8 mouse cellular contexts compared by ENCODE assay signal in genomic region chr17:21531621-21532020, GRCm38 (mm10). TPM values are rescaled to one million over a fixed set of nuclear protein-coding genes. Genes with fewer than 3 reads are reported as not detected.
DNase-seq lines count a peak whose midpoint lies in the region; ATAC-seq and TF ChIP-seq lines count a peak whose summit lies in the region.

No protein-coding gene starts in this region.

- no peaks in the 10 kb centered on the region for H3K9me3 ChIP-seq in heart, embryonic 16.5 days (replicated peaks; ENCODE audit: control insufficient read depth, low read length)
- no peaks in the 10 kb centered on the region for H3K9me3 ChIP-seq in liver, embryonic 12.5 days (replicated peaks)

- TF ChIP-seq POLR2A in testis, adult 2 months (IDR thresholded peaks at IDR 0.05; ENCODE audit: control insufficient read depth, low read depth, low read length): no peak

- no peaks in the 10 kb centered on the region for H3K27me3 ChIP-seq in testis, adult 2 months (ENCODE audit: control insufficient read depth, insufficient read depth, low read length)
- H3K27me3 ChIP-seq in heart, embryonic 16.5 days (ENCODE audit: control insufficient read depth, insufficient read depth, low read length): no peaks in the 10 kb centered on the region
- H3K27me3 ChIP-seq in liver, embryonic 12.5 days (replicated peaks): no peaks in the 10 kb centered on the region

- peak overlapping the region; percentile 61 for H3K4me2 ChIP-seq in heart, embryonic 16.5 days (ENCODE audit: low read depth, low read length)
- peak overlapping the region; percentile 92 for H3K4me2 ChIP-seq in liver, embryonic 12.5 days

- peak overlapping the region; percentile 94 for H3K9ac ChIP-seq in heart, embryonic 16.5 days (ENCODE audit: low read length)
- H3K9ac ChIP-seq in liver, embryonic 12.5 days: peak overlapping the region; percentile 82

- ATAC-seq in heart, embryonic 16.5 days (replicated peaks; ENCODE audit: extremely low read depth, insufficient read depth, low FRiP score): no peak
- no peak for ATAC-seq in liver, embryonic 12.5 days

- H3K4me3 ChIP-seq in testis, adult 2 months (ENCODE audit: control insufficient read depth, low read depth, low read length): peak overlapping the region; percentile 82
- peak overlapping the region; percentile 77 for H3K4me3 ChIP-seq in heart, embryonic 16.5 days (ENCODE audit: low read length)
- H3K4me3 ChIP-seq in liver, embryonic 12.5 days: peak overlapping the region; percentile 70

- peak overlapping the region; percentile 79 for H3K27ac ChIP-seq in testis, adult 2 months (ENCODE audit: control insufficient read depth, insufficient read depth, low read depth, low read length)
- H3K27ac ChIP-seq in heart, embryonic 16.5 days (ENCODE audit: low read length): peak overlapping the region; percentile 98
- H3K27ac ChIP-seq in liver, embryonic 12.5 days: peak overlapping the region; percentile 81

- peaks cover 10% of the 10 kb centered on the region for H3K4me1 ChIP-seq in testis, adult 2 months (ENCODE audit: control insufficient read depth, insufficient read depth, low read length)
- H3K4me1 ChIP-seq in heart, embryonic 16.5 days (ENCODE audit: control insufficient read depth, insufficient read depth, low read length): peaks cover 20% of the 10 kb centered on the region
- peaks cover 42% of the 10 kb centered on the region for H3K4me1 ChIP-seq in liver, embryonic 12.5 days

- DNase-seq in cerebellum, adult 18-20 months: peak; percentile 21 to 40
- DNase-seq in cerebellum, adult 9-10 months: no peak
- DNase-seq in testis, postnatal 14 days (ENCODE audit: low spot score): no peak
- peak; percentile 14 for DNase-seq in right cerebral cortex, postnatal 25 days
- no peak for DNase-seq in spleen, postnatal 36 days (ENCODE audit: low spot score in 2 of 2)

- WGBS in heart, embryonic 16.5 days: 56% methylated on average over 5 of the region's 5 CpGs
- WGBS in liver, embryonic 12.5 days (ENCODE audit: insufficient replicate concordance): 67% methylated on average over 5 of the region's 5 CpGs

- H3K36me3 ChIP-seq in testis, adult 2 months (ENCODE audit: control insufficient read depth, insufficient read depth, low read length): no peaks in the 10 kb centered on the region
- no peaks in the 10 kb centered on the region for H3K36me3 ChIP-seq in heart, embryonic 16.5 days (ENCODE audit: control insufficient read depth, insufficient read depth)
- no peaks in the 10 kb centered on the region for H3K36me3 ChIP-seq in liver, embryonic 12.5 days

- TF ChIP-seq CTCF in testis, adult 2 months (IDR thresholded peaks at IDR 0.05; ENCODE audit: control insufficient read depth, insufficient read depth, insufficient replicate concordance, low read depth, low read length): no peak

RNA-seq across cellular contexts. Expression of gene Zfp52, which starts 3.7 kb away (rescaled TPM):
- 0.13 and 0.31 TPM in 2 replicates for polyA plus RNA-seq in testis, adult 2 months (2012; rRNA removed)
- polyA plus RNA-seq in heart, embryonic 16.5 days (2015; fragmentation: Nextera tagmentation; extraction: Ambion mirVana): 4.3 and 4.9 TPM in 2 replicates
- 1.4 and 1.5 TPM in 2 replicates for polyA plus RNA-seq in liver, embryonic 12.5 days (2016; fragmentation: Nextera tagmentation; extraction: Ambion mirVana)

RNA-seq across cellular contexts. Expression of gene Zfp948, which starts 35.2 kb away (rescaled TPM):
- 0.47 TPM in 2 replicates for polyA plus RNA-seq in testis, adult 2 months (2012; rRNA removed)
- 10.9 and 13.2 TPM in 2 replicates for polyA plus RNA-seq in heart, embryonic 16.5 days (2015; fragmentation: Nextera tagmentation; extraction: Ambion mirVana)
- 7.5 TPM in 2 replicates for polyA plus RNA-seq in liver, embryonic 12.5 days (2016; fragmentation: Nextera tagmentation; extraction: Ambion mirVana)

RNA-seq across cellular contexts. Expression of gene Zfp53, which starts 42.8 kb away (rescaled TPM):
- polyA plus RNA-seq in testis, adult 2 months (2012; rRNA removed): 0.23 and 0.48 TPM in 2 replicates
- 5.6 and 6.9 TPM in 2 replicates for polyA plus RNA-seq in heart, embryonic 16.5 days (2015; fragmentation: Nextera tagmentation; extraction: Ambion mirVana)
- 4.1 TPM in 2 replicates for polyA plus RNA-seq in liver, embryonic 12.5 days (2016; fragmentation: Nextera tagmentation; extraction: Ambion mirVana)

Comparison
In these comparisons a context has a peak if more than half of its experiments do, and no peak if none do; other contexts are left out.
1. DNase-seq: peak in cerebellum, adult 18-20 months (2 of 2) and right cerebral cortex, postnatal 25 days (single experiment); none in cerebellum, adult 9-10 months (single experiment), testis, postnatal 14 days (single experiment) and spleen, postnatal 36 days (0 of 2).
2. Peak in every context shown above with its lines, with median percentiles within 50 percentile points of each other: H3K27ac ChIP-seq and H3K4me3 ChIP-seq.